Mouse (Mus musculus) kidney, embryonic 14.5 days (tissue): ENCODE results near the gene Mtch1. TPM values are rescaled to one million over a fixed set of nuclear protein-coding genes. Genes with fewer than 3 reads are reported as not detected.
A peak's percentile ranks its signal among the peaks of the same experiment; 100 is the strongest.
"Not testable (repeated sequence)": the region's sequence is repeated elsewhere in the genome, so short reads cannot be mapped to it uniquely, and the experiment has no call there.

Source experiments
- ATAC-seq: fragments of 200-750 bp; cut with Nextera tagmentation; 2 replicates; pipeline ENCODE4 v1.8.0; 2017; ENCODE audit warnings: moderate number of reproducible peaks, mild to moderate bottlenecking, moderate TSS enrichment, moderate library complexity; ENCODE audit not compliant: low FRiP score, low TSS enrichment
- H3K27ac ChIP-seq: fragments of 300-500 bp; sonication (generic); 2 replicates; pipeline ENCODE4 v1.5.1; 2014; ENCODE audit warnings: low read depth, mild to moderate bottlenecking, low read length, moderate library complexity, mixed read lengths
- H3K27me3 ChIP-seq: fragments of 300-500 bp; sonication (generic); 2 replicates; pipeline ENCODE4 v1.6.1; 2014; ENCODE audit warnings: mild to moderate bottlenecking, low read length; ENCODE audit not compliant: control insufficient read depth, insufficient read depth
- H3K36me3 ChIP-seq: fragments of 300-500 bp; sonication (generic); 2 replicates; pipeline ENCODE4 v1.6.1; 2014; ENCODE audit warnings: low read length, mixed read lengths; ENCODE audit not compliant: control insufficient read depth, insufficient read depth
- H3K4me1 ChIP-seq: fragments of 300-500 bp; sonication (generic); 2 replicates; pipeline ENCODE4 v1.6.1; 2014; ENCODE audit warnings: low read length, mixed read lengths; ENCODE audit not compliant: control insufficient read depth, insufficient read depth
- H3K4me2 ChIP-seq: fragments of 300-500 bp; sonication (generic); replicated peaks from 2 replicates; pipeline ENCODE4 v1.6.1; 2014; ENCODE audit warnings: low read depth, mild to moderate bottlenecking, low read length
- H3K4me3 ChIP-seq: fragments of 300-500 bp; sonication (generic); 2 replicates; pipeline ENCODE4 v1.5.1; 2014; ENCODE audit warnings: mild to moderate bottlenecking, low read length
- H3K9ac ChIP-seq: fragments of 300-500 bp; sonication (generic); 2 replicates; pipeline ENCODE4 v1.6.1; 2014; ENCODE audit warnings: low read depth, mild to moderate bottlenecking, low read length, moderate library complexity
- H3K9me3 ChIP-seq: fragments of 300-500 bp; sonication (generic); 2 replicates; pipeline ENCODE4 v1.6.1; 2016; ENCODE audit warnings: low read length; ENCODE audit not compliant: control insufficient read depth
- whole genome bisulfite sequencing: fragments of 180-500 bp; shearing (Covaris S2); extraction: QIAGEN DNeasy Blood & Tissue Kit; methylation state at CpG from one replicate; pipeline ENCODE4 v1.1.7; 2014; 5-methylcytosine and 5-hydroxymethylcytosine counted together
- polyA plus RNA-seq: library from polyadenylated mRNA; unstranded; fragments of >200 nt; fragmentation: Nextera tagmentation; extraction: Ambion mirVana; gene quantifications from 2 replicates; pipeline ENCODE4 v1.2.1, GENCODE M21; 2014

Mtch1 gene
- polyA plus RNA-seq, result 297 and 364 TPM in 2 replicates

- Histone ChIP-seq H3K4me1 (peaks cover 17% of the 10 kb centered on the region; the same call in 1 of the 2 replicates), H3K27me3 (no peaks in the 10 kb centered on the region), H3K9me3 (no peaks in the 10 kb centered on the region), H3K9ac (peak within 1 kb of the TSS; percentile 74), H3K4me2 (peak within 1 kb of the TSS; percentile 79), H3K36me3 (peaks cover 17% of the 10 kb centered on the region; the same call in 1 of the 2 replicates), H3K4me3 (peak within 1 kb of the TSS; percentile 62), H3K27ac (peak within 1 kb of the TSS; percentile 93)
- peak; percentile 97 for ATAC-seq
- under 1% methylated on average over 43 of the region's 53 CpGs for WGBS
Measured at GRCm38 (mm10) chr17:29347645-29348256, at the start of gene Mtch1. Gene Mtch1 (minus strand): TSS chr17:29347934.

GRCm38 (mm10) chr17:29396821-29397242 lies 49.1 kb upstream of the Mtch1 start:
- H3K27me3 ChIP-seq, result 0 out of 2 replicates have a peak, but pooled peaks cover 2% of the 10 kb centered on the region
- no peak overlapping the region; the same call in 1 of the 2 replicates for H3K27ac ChIP-seq
- H3K9me3 ChIP-seq, result no peaks in the 10 kb centered on the region
- peaks cover 23% of the 10 kb centered on the region for H3K4me1 ChIP-seq
- H3K4me3 ChIP-seq, result no peak overlapping the region
- WGBS, result 18% methylated on average over 6 of the region's 6 CpGs
- H3K4me2 ChIP-seq, result no peak overlapping the region
- no peaks in the 10 kb centered on the region for H3K36me3 ChIP-seq
- H3K9ac ChIP-seq, result no peak overlapping the region
- ATAC-seq, result peak; percentile 78

- ATAC-seq, result no peak
- H3K36me3 ChIP-seq, result no peaks in the 10 kb centered on the region
- 0 out of 2 replicates have a peak, but pooled peaks cover 2% of the 10 kb centered on the region for H3K27me3 ChIP-seq
- 55% methylated on average over 6 of the region's 6 CpGs for WGBS
- no peak overlapping the region for H3K9ac ChIP-seq
- no peak overlapping the region for H3K4me2 ChIP-seq
- H3K27ac ChIP-seq, result no peak overlapping the region
- peaks cover 23% of the 10 kb centered on the region for H3K4me1 ChIP-seq
- H3K9me3 ChIP-seq, result no peaks in the 10 kb centered on the region
- H3K4me3 ChIP-seq, result no peak overlapping the region
Measured at GRCm38 (mm10) chr17:29396056-29396799, 48.5 kb upstream of the Mtch1 start.

- Histone ChIP-seq H3K36me3 (no peaks in the 10 kb centered on the region), H3K4me3 (no peak overlapping the region), H3K9me3 (no peaks in the 10 kb centered on the region), H3K4me1 (peaks cover 23% of the 10 kb centered on the region), H3K9ac (no peak overlapping the region), H3K27ac (no peak overlapping the region), H3K27me3 (no peaks in the 10 kb centered on the region), H3K4me2 (no peak overlapping the region)
- 62% methylated on average over 7 of the region's 7 CpGs for whole genome bisulfite sequencing
- no peak for ATAC-seq
Measured at GRCm38 (mm10) chr17:29395381-29395780, 47.6 kb upstream of the Mtch1 start.

- H3K9me3 ChIP-seq, H3K4me2 ChIP-seq, H3K27me3 ChIP-seq, H3K27ac ChIP-seq, ATAC-seq, H3K36me3 ChIP-seq, H3K9ac ChIP-seq, H3K4me3 ChIP-seq: not testable (repeated sequence)
- peaks cover 23% of the 10 kb centered on the region for H3K4me1 ChIP-seq
- WGBS, result 74% methylated on average over 2 of the region's 2 CpGs
Measured at GRCm38 (mm10) chr17:29394761-29395160, 47.0 kb upstream of the Mtch1 start.

GRCm38 (mm10) chr17:29394106-29394760 lies 46.5 kb upstream of the Mtch1 start:
- 57% methylated on average over 9 of the region's 9 CpGs for WGBS
- no peak for ATAC-seq
- Histone ChIP-seq H3K27me3 (no peaks in the 10 kb centered on the region), H3K9me3 (no peaks in the 10 kb centered on the region), H3K4me1 (peaks cover 22% of the 10 kb centered on the region), H3K36me3 (no peaks in the 10 kb centered on the region), H3K4me3 (no peak overlapping the region), H3K9ac (no peak overlapping the region), H3K27ac (no peak overlapping the region), H3K4me2 (no peak overlapping the region)

GRCm38 (mm10) chr17:29393335-29394089 lies 45.8 kb upstream of the Mtch1 start:
- Histone ChIP-seq H3K4me1 (peaks cover 15% of the 10 kb centered on the region), H3K9me3 (no peaks in the 10 kb centered on the region), H3K4me2 (no peak overlapping the region), H3K9ac (no peak overlapping the region), H3K27ac (no peak overlapping the region), H3K4me3 (no peak overlapping the region), H3K36me3 (no peaks in the 10 kb centered on the region), H3K27me3 (no peaks in the 10 kb centered on the region)
- WGBS, result 72% methylated on average over 14 of the region's 14 CpGs
- ATAC-seq, result no peak

- no peak overlapping the region for H3K4me2 ChIP-seq
- no peak overlapping the region for H3K27ac ChIP-seq
- H3K9ac ChIP-seq, result no peak overlapping the region
- ATAC-seq, result no peak
- H3K27me3 ChIP-seq, result no peaks in the 10 kb centered on the region
- no peaks in the 10 kb centered on the region for H3K4me1 ChIP-seq
- H3K9me3 ChIP-seq, result no peaks in the 10 kb centered on the region
- H3K4me3 ChIP-seq, result no peak overlapping the region
- no peaks in the 10 kb centered on the region for H3K36me3 ChIP-seq
- WGBS, result 62% methylated on average over 8 of the region's 8 CpGs
Measured at GRCm38 (mm10) chr17:29391280-29391679, 43.5 kb upstream of the Mtch1 start.
